ENCODE assay signal across 11 mouse cellular contexts in the genomic region with DNA sequence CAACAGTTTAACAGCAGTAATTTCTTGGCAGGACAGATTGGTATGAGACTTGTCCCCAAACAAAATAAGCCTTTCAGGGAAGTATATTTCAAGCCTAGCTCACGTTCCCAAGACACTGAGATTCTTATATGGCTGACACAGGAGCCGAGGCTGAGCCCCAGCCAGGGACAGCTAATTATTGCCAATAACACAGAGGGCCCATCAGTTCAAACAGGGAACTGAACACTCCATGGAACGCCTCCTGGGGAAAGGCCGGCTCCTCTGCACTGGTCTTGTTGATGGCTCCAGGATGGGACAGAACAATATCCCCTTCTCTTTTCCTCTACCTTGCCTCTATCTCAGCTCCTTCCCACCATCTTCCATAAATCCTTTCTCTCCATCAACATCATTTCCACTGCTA. TPM values are rescaled to one million over a fixed set of nuclear protein-coding genes. Genes with fewer than 3 reads are reported as not detected.
DNase-seq lines count a peak whose midpoint lies in the region; ATAC-seq lines count a peak whose summit lies in the region.
"Had no signal": no experiment of that assay in that cellular context is flagged by ENCODE, and none has a peak within 500 bp of the region (broad histone marks: within the 10 kb centered on the region; RNA-seq: fewer than 3 reads in every experiment).

No protein-coding gene starts in this region.

- no peaks in the 10 kb centered on the region for H3K9me3 ChIP-seq in heart, embryonic 11.5 days (replicated peaks; ENCODE audit: control insufficient read depth, low read length)
- no peaks in the 10 kb centered on the region for H3K9me3 ChIP-seq in neural tube, embryonic 13.5 days
- H3K9me3 ChIP-seq in neural tube, embryonic 15.5 days (replicated peaks), result no peaks in the 10 kb centered on the region
- H3K9me3 ChIP-seq: heart, embryonic 12.5 days; limb, embryonic 10.5 days; liver, embryonic 13.5 days; megakaryocyte, embryonic 14.5 days had no signal

- H3K27me3 ChIP-seq in heart, embryonic 11.5 days (ENCODE audit: control insufficient read depth, insufficient read depth, low read length), result no peaks in the 10 kb centered on the region
- no peaks in the 10 kb centered on the region for H3K27me3 ChIP-seq in neural tube, embryonic 13.5 days
- no peaks in the 10 kb centered on the region for H3K27me3 ChIP-seq in neural tube, embryonic 15.5 days (replicated peaks)
- H3K27me3 ChIP-seq: heart, embryonic 12.5 days; liver, embryonic 13.5 days had no signal

- H3K4me3 ChIP-seq in heart, embryonic 11.5 days (ENCODE audit: low read depth, low read length), result no peak overlapping the region
- no peak overlapping the region for H3K4me3 ChIP-seq in neural tube, embryonic 13.5 days
- H3K4me3 ChIP-seq in neural tube, embryonic 15.5 days (replicated peaks), result no peak overlapping the region
- H3K4me3 ChIP-seq: heart, embryonic 12.5 days; limb, embryonic 10.5 days; liver, embryonic 13.5 days; megakaryocyte, embryonic 14.5 days had no signal

- H3K4me1 ChIP-seq in heart, embryonic 11.5 days (ENCODE audit: control insufficient read depth, insufficient read depth, low read length), result no peaks in the 10 kb centered on the region
- no peaks in the 10 kb centered on the region for H3K4me1 ChIP-seq in neural tube, embryonic 13.5 days (replicated peaks)
- no peaks in the 10 kb centered on the region for H3K4me1 ChIP-seq in neural tube, embryonic 15.5 days
- H3K4me1 ChIP-seq: heart, embryonic 12.5 days; liver, embryonic 13.5 days; megakaryocyte, embryonic 14.5 days had no signal

- peak; percentile 90 for DNase-seq in heart, adult 11 months
- peak; percentile 44 for DNase-seq in lung, postnatal 10 days
- DNase-seq in spleen, adult 12 weeks (ENCODE audit: low spot score), result no peak
- DNase-seq in embryo, embryonic 11 days, result no peak

- no peak for ATAC-seq in heart, embryonic 11.5 days (replicated peaks; ENCODE audit: insufficient number of reproducible peaks, low FRiP score, low TSS enrichment)
- ATAC-seq in neural tube, embryonic 13.5 days (ENCODE audit: low read depth), result peak; percentile 57; the same call in 1 of the 2 replicates
- no peak for ATAC-seq in neural tube, embryonic 15.5 days (ENCODE audit: low FRiP score)

- H3K27ac ChIP-seq in heart, embryonic 11.5 days (ENCODE audit: low read depth, low read length), result no peak overlapping the region
- no peak overlapping the region for H3K27ac ChIP-seq in neural tube, embryonic 13.5 days (replicated peaks)
- H3K27ac ChIP-seq in neural tube, embryonic 15.5 days (replicated peaks), result no peak overlapping the region
- H3K27ac ChIP-seq: liver, embryonic 13.5 days had no signal

- H3K4me2 ChIP-seq in heart, embryonic 11.5 days, result no peak overlapping the region
- no peak overlapping the region for H3K4me2 ChIP-seq in neural tube, embryonic 13.5 days
- H3K4me2 ChIP-seq in neural tube, embryonic 15.5 days, result no peak overlapping the region
- H3K4me2 ChIP-seq: heart, embryonic 12.5 days; liver, embryonic 13.5 days had no signal

- 56% methylated on average over 4 of the region's 4 CpGs for WGBS in heart, embryonic 11.5 days (ENCODE audit: insufficient replicate concordance)
- WGBS in neural tube, embryonic 13.5 days, result 51% methylated on average over 4 of the region's 4 CpGs
- WGBS in neural tube, embryonic 15.5 days, result 58% methylated on average over 4 of the region's 4 CpGs

- H3K36me3 ChIP-seq in heart, embryonic 11.5 days (ENCODE audit: control insufficient read depth, insufficient read depth, low read length), result no peaks in the 10 kb centered on the region
- no peaks in the 10 kb centered on the region for H3K36me3 ChIP-seq in neural tube, embryonic 13.5 days
- no peaks in the 10 kb centered on the region for H3K36me3 ChIP-seq in neural tube, embryonic 15.5 days
- H3K36me3 ChIP-seq: heart, embryonic 12.5 days; limb, embryonic 10.5 days; liver, embryonic 13.5 days had no signal

- H3K9ac ChIP-seq in heart, embryonic 11.5 days (ENCODE audit: low read depth, low read length), result no peak overlapping the region
- H3K9ac ChIP-seq in neural tube, embryonic 13.5 days, result no peak overlapping the region
- no peak overlapping the region for H3K9ac ChIP-seq in neural tube, embryonic 15.5 days (replicated peaks)
- H3K9ac ChIP-seq: heart, embryonic 12.5 days; liver, embryonic 13.5 days had no signal

RNA-seq across cellular contexts. Expression of a gene that starts 53.1 kb away (rescaled TPM):
- polyA plus RNA-seq in heart, embryonic 11.5 days (2014; fragmentation: Nextera tagmentation; extraction: Ambion mirVana), result 15.0 and 19.0 TPM in 2 replicates
- 21.5 and 23.4 TPM in 2 replicates for polyA plus RNA-seq in neural tube, embryonic 13.5 days (2015; fragmentation: Nextera tagmentation; extraction: Ambion mirVana)
- 21.9 TPM in 2 replicates for polyA plus RNA-seq in neural tube, embryonic 15.5 days (2015; fragmentation: Nextera tagmentation; extraction: Ambion mirVana)

Comparison
In these comparisons a context has a peak if more than half of its experiments do, and no peak if none do; other contexts are left out.
1. DNase-seq: peak in heart, adult 11 months (single experiment) and lung, postnatal 10 days (single experiment); none in spleen, adult 12 weeks (single experiment) and embryo, embryonic 11 days (single experiment).